Mouse (Mus musculus) heart, embryonic 14.5 days (tissue): ENCODE data around the gene Zfp46. TPM values are rescaled to one million over a fixed set of nuclear protein-coding genes. Genes with fewer than 3 reads are reported as not detected.

Source experiments
- ATAC-seq: fragments of 200-750 bp; cut with Nextera tagmentation; 2 replicates; pipeline ENCODE4 v1.8.0; 2017; ENCODE audit warnings: low read depth, moderate TSS enrichment; ENCODE audit not compliant: insufficient number of reproducible peaks, insufficient read depth, low FRiP score
- H3K27ac ChIP-seq, 2 experiments: fragments of 200-500 bp in 1 of 2; fragments of 300-500 bp in 1 of 2; sonication (generic) in 1 of 2; replicated peaks in 1 of 2; 2 replicates each; pipeline ENCODE4 v1.5.1; 2012 to 2014; ENCODE audit warnings: low read depth in 2 of 2, low read length in 2 of 2, control low read depth in 1 of 2, mild to moderate bottlenecking in 1 of 2, mixed read lengths in 1 of 2; ENCODE audit not compliant: control insufficient read depth in 1 of 2, insufficient read depth in 1 of 2
- H3K27me3 ChIP-seq: fragments of 300-500 bp; sonication (generic); 2 replicates; pipeline ENCODE4 v1.6.1; 2014; ENCODE audit warnings: mild to moderate bottlenecking, low read length, control low read depth; ENCODE audit not compliant: control insufficient read depth, insufficient read depth
- H3K36me3 ChIP-seq: fragments of 300-500 bp; sonication (generic); 2 replicates; pipeline ENCODE4 v1.6.1; 2014; ENCODE audit warnings: mild to moderate bottlenecking, control low read depth, low read length, mixed read lengths; ENCODE audit not compliant: control insufficient read depth, insufficient read depth
- H3K4me1 ChIP-seq, 2 experiments: fragments of 200-500 bp in 1 of 2; fragments of 300-500 bp in 1 of 2; sonication (generic) in 1 of 2; 2 replicates each; pipeline ENCODE4 v1.6.1; 2012 to 2014; ENCODE audit warnings: low read length in 2 of 2, control low read depth in 1 of 2, mixed read lengths in 1 of 2; ENCODE audit not compliant: control insufficient read depth in 2 of 2, insufficient read depth in 2 of 2
- H3K4me2 ChIP-seq: fragments of 300-500 bp; sonication (generic); 2 replicates; pipeline ENCODE4 v1.6.1; 2014; ENCODE audit warnings: mild to moderate bottlenecking, low read length
- H3K4me3 ChIP-seq, 2 experiments: fragments of 200-500 bp in 1 of 2; fragments of 300-500 bp in 1 of 2; sonication (generic) in 1 of 2; 2 replicates each; pipeline ENCODE4 v1.5.1; 2012 to 2014; ENCODE audit warnings: low read length in 2 of 2, mild to moderate bottlenecking in 2 of 2, control low read depth in 1 of 2, low read depth in 1 of 2, moderate library complexity in 1 of 2; ENCODE audit not compliant: control insufficient read depth in 1 of 2, insufficient read depth in 1 of 2
- H3K9ac ChIP-seq: fragments of 300-500 bp; sonication (generic); 2 replicates; pipeline ENCODE4 v1.6.1; 2014; ENCODE audit warnings: mild to moderate bottlenecking, low read length
- H3K9me3 ChIP-seq: fragments of 300-500 bp; sonication (generic); 2 replicates; pipeline ENCODE4 v1.6.1; 2016; ENCODE audit warnings: low read length, control low read depth; ENCODE audit not compliant: control insufficient read depth
- WGBS: fragments of 180-500 bp; shearing (Covaris S2); extraction: QIAGEN DNeasy Blood & Tissue Kit; methylation state at CpG from one replicate; pipeline ENCODE4 v1.1.7; 2014; 5-methylcytosine and 5-hydroxymethylcytosine counted together
- polyA plus RNA-seq: library from polyadenylated mRNA; unstranded; fragments of >200 nt; fragmentation: Nextera tagmentation; extraction: Ambion mirVana; gene quantifications from 2 replicates; pipeline ENCODE4 v1.2.1, GENCODE M21; 2014

The Zfp46 gene
- polyA plus RNA-seq, 1 experiment from 2014 or later, result 23.1 TPM

DNA sequence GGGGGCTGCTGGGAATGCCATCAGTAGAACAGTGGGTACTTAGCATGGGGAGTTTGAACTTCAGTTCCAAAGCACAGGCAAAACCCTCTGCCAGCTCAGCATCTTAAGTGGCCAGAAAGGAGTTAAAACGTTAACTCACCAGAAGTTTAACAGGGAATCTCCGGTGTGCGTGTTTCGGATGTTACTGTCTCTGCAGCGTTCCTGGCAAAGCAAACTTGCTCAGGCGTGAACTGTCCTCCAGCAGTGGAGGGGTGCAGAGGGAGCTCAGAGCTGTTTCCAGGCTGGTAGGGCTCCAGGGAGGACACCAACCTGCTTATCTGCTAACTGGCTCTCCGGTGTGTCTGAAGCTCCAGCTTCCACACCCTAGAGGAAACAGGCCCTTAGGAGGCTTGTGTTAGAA is 11.5 kb downstream of the Zfp46 start:
- Histone ChIP-seq H3K4me1 (no peaks in the 10 kb centered on the region), H3K9ac (no peak overlapping the region), H3K4me2 (no peak overlapping the region), H3K4me3 (no peak overlapping the region), H3K27ac (no peak overlapping the region), H3K36me3 (peaks cover 44% of the 10 kb centered on the region), H3K9me3 (0 out of 2 replicates have a peak, but pooled peaks cover 4% of the 10 kb centered on the region), H3K27me3 (no peaks in the 10 kb centered on the region)
- 48% methylated on average over 7 of the region's 7 CpGs for WGBS
- ATAC-seq, result no peak

DNA sequence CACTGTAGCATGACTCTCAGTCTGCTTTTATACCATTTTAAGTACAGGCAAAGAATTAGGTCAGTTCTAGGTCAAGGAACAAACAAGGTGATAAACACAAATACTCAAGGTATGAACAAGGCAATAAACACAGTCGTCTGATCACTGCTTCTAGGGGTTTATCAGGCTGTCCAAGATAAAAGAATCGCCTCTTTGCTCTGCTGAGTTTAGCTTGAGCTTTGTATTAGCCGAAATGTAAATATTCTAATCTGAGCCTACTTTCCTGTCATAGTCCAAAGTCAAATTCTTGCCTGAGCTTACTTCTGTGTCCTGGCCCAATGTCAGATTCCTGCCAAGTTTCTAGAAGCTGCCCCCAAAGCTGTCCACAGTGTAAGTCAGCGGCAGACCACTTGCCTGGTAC is 18.0 kb downstream of the Zfp46 start:
- no peak overlapping the region for H3K4me3 ChIP-seq
- no peak overlapping the region for H3K27ac ChIP-seq
- peaks cover 0 to 6% of the 10 kb centered on the region in 2 experiments; a peak in 1 of 4 replicates for H3K4me1 ChIP-seq
- 42% methylated on average over 4 of the region's 4 CpGs for WGBS
- 0 out of 2 replicates have a peak, but pooled peaks cover 4% of the 10 kb centered on the region for H3K9me3 ChIP-seq
- H3K4me2 ChIP-seq, result no peak overlapping the region
- no peaks in the 10 kb centered on the region for H3K27me3 ChIP-seq
- H3K9ac ChIP-seq, result no peak overlapping the region
- no peaks in the 10 kb centered on the region for H3K36me3 ChIP-seq
- no peak for ATAC-seq

DNA sequence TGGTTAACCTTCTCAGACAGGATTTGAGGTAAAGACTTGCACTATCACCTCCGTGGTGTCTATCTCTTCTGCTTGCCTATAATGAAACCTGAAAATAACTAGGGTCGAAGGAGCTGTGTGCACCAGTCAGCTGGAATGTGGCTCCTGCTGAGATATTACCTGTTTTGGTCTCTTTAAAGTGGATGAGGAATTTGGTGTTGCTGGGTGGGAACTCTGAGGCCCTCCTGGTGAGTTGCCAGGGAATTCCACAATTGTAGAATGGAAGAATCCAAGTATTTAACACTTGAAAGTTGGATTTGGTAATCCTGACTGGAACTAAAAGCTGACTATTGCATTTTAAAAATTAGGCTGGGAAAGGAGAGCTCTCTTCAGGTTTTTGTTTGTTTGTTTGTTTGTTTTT is 19.7 kb downstream of the Zfp46 start:
- H3K4me2 ChIP-seq, result no peak overlapping the region

DNA sequence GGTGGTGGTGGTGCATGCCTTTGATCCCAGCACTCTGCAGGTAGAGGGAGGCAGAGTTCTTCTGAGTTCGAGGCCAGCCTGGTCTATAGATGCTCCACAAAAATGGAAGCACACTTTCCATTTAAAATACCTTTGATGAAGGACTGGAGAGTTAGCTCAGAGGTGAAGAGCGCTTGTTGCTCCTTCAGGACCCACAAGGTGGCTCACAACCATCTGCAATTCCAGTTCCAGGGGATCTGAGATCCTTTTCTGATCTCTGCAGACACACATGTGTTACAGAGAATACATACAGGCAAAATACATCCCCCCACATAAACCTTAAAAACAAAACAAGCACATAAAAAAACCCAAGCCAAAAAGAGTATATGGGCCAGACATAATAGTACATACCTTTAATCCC is 23.9 kb downstream of the Zfp46 start:
- no peak overlapping the region for H3K9ac ChIP-seq
- ATAC-seq, result no peak
- H3K36me3 ChIP-seq, result no peaks in the 10 kb centered on the region
- peaks cover 6 to 22% of the 10 kb centered on the region in 2 experiments for H3K4me1 ChIP-seq
- WGBS, result 54% methylated on average over 2 of the region's 2 CpGs
- H3K27me3 ChIP-seq, result no peaks in the 10 kb centered on the region
- H3K4me3 ChIP-seq, result no peak overlapping the region
- no peaks in the 10 kb centered on the region for H3K9me3 ChIP-seq
- H3K27ac ChIP-seq, result no peak overlapping the region
- no peak overlapping the region for H3K4me2 ChIP-seq

More for the DNA sequence above, 19.7 kb downstream of the Zfp46 start:
- Histone ChIP-seq H3K4me3 (no peak overlapping the region), H3K27me3 (no peaks in the 10 kb centered on the region), H3K36me3 (no peaks in the 10 kb centered on the region), H3K27ac (0 out of 4 replicates have a peak overlapping the region, but pooled peaks of 1 of the 2 experiments have one; percentile 17), H3K9ac (no peak overlapping the region), H3K4me1 (peaks cover under 1 to 6% of the 10 kb centered on the region in 2 experiments; a peak in 2 of 4 replicates), H3K9me3 (0 out of 2 replicates have a peak, but pooled peaks cover 4% of the 10 kb centered on the region)
- WGBS, result 19% methylated on average over 2 of the region's 2 CpGs
- no peak for ATAC-seq

DNA sequence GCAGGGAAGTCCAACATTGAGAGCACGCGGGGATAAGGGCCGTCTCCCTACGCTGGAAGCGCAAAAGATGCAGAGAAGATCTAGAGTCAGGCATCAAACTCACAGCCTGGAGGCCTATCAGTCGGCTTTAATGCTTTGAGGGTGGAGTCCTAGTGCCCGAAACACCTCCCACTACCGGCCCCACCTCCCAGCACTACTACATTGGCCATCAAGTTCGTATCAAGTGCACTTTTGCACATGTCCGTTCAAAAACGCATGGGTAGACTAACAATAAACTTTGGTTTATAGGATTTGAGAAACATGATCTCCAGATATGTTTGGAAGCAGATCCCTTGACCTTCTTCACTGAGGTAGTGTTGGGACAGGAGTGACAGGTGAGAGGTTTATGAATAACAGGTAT is 25.3 kb downstream of the Zfp46 start:
- H3K9ac ChIP-seq, result peak overlapping the region; percentile 83

DNA sequence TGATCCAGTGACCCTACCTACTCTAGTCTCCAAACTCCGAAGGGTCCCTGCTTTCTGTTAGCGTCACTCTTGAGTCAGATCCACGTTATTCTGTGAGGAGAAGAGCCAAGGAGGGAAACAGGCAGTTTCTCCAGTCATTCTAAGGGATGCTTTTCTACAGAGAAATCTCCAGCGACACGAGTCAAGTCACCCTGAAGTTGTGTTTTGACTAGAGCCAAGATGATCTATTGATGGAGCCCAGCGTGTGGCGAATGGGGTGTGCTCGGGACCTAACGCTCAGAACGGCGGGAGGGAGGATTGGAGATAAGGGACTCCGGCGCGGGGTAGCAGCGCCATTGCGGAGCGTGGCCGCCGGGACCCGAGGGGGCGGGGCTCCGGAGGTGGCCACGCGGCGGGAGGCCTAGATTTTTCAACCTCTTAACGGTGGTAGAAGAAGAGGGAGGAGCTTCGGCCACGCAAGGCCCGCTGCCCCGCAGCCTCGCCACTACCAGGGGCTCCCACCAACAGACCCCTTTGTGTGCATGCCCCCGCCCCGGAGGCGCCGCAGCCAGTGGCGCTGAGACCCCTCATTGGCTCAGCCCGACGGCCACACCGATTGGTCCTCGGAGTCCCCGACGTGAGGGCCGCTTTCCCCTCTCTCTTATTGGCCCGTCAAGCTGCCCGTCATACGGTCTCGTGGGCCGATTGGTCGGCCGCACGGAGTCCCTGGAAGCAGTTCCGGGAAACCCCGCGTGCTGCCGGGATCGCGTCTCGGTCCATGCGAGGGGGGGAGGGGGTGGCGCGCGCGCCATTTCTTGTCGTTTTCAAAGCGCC is 26.0 kb downstream of the Zfp46 start, which contains the start of gene Hnrnpr:
Hnrnpr (plus strand) TSS at position 714 of the 813 bp plus-strand sequence.
- Histone ChIP-seq H3K9me3 (no peaks in the 10 kb centered on the region), H3K27ac (peak within 1 kb of the TSS; percentile 94 to 97), H3K4me3 (peak within 1 kb of the TSS; percentile 97 to 99), H3K9ac (peak within 1 kb of the TSS; percentile 99), H3K27me3 (no peaks in the 10 kb centered on the region), H3K4me1 (peaks cover 8 to 33% of the 10 kb centered on the region in 2 experiments), H3K4me2 (peak within 1 kb of the TSS; percentile 92), H3K36me3 (no peaks in the 10 kb centered on the region)
- ATAC-seq, result peak; percentile 99
- WGBS, result under 1% methylated on average over 61 of the region's 65 CpGs

More for the DNA sequence above, 25.3 kb downstream of the Zfp46 start:
- ATAC-seq, result no peak
- peak overlapping the region; percentile 81 to 93 for H3K27ac ChIP-seq
- H3K9me3 ChIP-seq, result no peaks in the 10 kb centered on the region
- 3% methylated on average over 11 of the region's 11 CpGs for WGBS
- peak overlapping the region; percentile 92 for H3K4me2 ChIP-seq
- no peaks in the 10 kb centered on the region for H3K36me3 ChIP-seq
- H3K4me3 ChIP-seq, result peak overlapping the region; percentile 62 to 99
- H3K27me3 ChIP-seq, result no peaks in the 10 kb centered on the region
- H3K4me1 ChIP-seq, result peaks cover 6 to 31% of the 10 kb centered on the region in 2 experiments

DNA sequence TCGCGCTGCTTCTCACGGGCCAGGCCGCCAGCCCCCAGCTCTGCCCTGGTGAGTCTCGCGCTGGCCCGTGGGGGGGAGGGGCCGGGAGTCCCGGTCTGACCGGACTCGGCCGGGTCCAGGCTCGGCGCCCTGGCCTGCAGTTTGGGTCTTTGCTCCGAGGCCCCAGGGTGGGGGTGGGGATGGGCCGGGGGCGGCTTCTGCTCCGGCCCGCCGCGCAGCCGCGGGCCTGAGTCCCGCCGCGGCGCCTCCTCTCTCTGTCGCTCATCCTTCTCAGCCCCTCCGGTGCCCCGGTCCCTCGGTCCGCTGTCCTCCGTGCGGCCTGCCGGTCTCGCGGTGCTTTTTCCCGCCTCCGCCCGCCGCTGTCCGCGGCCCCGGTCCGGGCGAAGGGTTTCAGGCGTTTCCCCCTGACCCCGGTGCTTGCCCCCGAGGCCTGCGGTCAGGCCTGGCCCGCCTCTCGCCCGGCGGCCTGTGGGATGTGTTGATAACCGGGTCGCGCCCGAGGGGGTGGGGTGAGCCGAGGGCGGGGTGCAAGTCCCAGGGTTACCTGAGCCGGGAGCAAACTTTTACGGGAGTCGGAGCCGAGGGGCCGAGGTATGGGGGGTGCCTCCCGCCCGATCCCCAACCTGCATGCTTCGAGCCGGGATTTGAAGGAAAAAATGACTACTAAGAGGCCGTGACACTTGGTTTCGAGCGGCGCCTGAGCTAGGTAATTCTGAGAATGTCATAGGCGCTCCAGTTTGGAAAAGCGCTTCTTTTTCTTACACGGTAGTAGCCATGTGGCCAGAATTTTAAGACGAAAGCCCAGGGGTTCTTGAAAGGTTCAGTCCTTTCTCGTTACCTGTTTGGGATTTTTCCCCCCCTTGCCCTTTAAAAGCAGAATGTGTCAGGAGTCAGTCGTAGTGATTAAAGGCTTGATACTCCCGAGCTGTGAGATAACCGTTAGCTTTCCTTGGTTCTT is 26.8 kb downstream of the Zfp46 start:
- H3K9me3 ChIP-seq, result no peaks in the 10 kb centered on the region
- no peaks in the 10 kb centered on the region for H3K27me3 ChIP-seq
- H3K27ac ChIP-seq, result peak overlapping the region; percentile 94 to 97
- under 1% methylated on average over 64 of the region's 81 CpGs for WGBS
- peak overlapping the region; percentile 80 for H3K4me2 ChIP-seq
- peak overlapping the region; percentile 97 to 99 for H3K4me3 ChIP-seq
- peak; percentile 22; the same call in 1 of the 2 replicates for ATAC-seq
- peaks cover 8 to 33% of the 10 kb centered on the region in 2 experiments for H3K4me1 ChIP-seq
- H3K36me3 ChIP-seq, result peaks cover 2% of the 10 kb centered on the region
- H3K9ac ChIP-seq, result peak overlapping the region; percentile 99
